Mouse (Mus musculus): ENCODE measurements around the gene Sparcl1.

DNA sequence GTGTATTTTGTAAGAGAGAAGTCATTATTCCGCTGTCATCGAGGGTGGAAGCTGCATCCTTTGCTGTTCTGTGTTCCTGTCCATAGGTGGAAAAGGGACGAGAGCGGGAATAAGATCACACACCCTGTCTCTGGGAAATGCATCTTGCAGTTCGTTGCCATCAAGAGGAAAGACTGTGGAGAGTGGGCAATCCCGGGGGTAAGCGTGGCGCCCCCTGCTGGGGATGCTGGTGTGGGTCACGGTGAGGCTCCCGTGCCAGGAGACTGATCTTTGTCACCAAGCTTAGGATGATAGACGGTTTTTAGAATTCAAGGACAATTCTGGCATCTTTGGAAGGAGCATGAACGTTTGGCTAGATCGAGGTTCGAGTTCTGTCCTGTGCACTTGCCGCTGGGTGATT, 55.5 kb downstream of the Sparcl1 start:
- no peak for TF ChIP-seq GATA1 (IDR thresholded peaks at IDR 0.05; ENCODE audit: borderline replicate concordance, low read length)
- TF ChIP-seq FLI1 (IDR thresholded peaks at IDR 0.05; ENCODE audit: low read length): no peak
